Mouse (Mus musculus) splenic B cell, adult 2 months (primary cell): ENCODE data around the gene Hnrnpdl.
A peak's percentile ranks its signal among the peaks of the same experiment; 100 is the strongest.

Experiments
- DNase-seq: peaks from one replicate; pipeline ENCODE4 v3.0.0-alpha.2; 2011; ENCODE audit warnings: low read depth, low spot score
- H3K27me3 ChIP-seq: 2 replicates; pipeline ENCODE4 v1.6.1; 2012; ENCODE audit warnings: mild to moderate bottlenecking, low read length, moderate library complexity, mixed read lengths; ENCODE audit not compliant: control insufficient read depth, poor library complexity, insufficient read depth, severe bottlenecking
- H3K36me3 ChIP-seq: 2 replicates; pipeline ENCODE4 v1.6.1; 2012; ENCODE audit warnings: mild to moderate bottlenecking, low read length, moderate library complexity, mixed read lengths; ENCODE audit not compliant: control insufficient read depth, poor library complexity, insufficient read depth, severe bottlenecking

Gene Hnrnpdl

DNA sequence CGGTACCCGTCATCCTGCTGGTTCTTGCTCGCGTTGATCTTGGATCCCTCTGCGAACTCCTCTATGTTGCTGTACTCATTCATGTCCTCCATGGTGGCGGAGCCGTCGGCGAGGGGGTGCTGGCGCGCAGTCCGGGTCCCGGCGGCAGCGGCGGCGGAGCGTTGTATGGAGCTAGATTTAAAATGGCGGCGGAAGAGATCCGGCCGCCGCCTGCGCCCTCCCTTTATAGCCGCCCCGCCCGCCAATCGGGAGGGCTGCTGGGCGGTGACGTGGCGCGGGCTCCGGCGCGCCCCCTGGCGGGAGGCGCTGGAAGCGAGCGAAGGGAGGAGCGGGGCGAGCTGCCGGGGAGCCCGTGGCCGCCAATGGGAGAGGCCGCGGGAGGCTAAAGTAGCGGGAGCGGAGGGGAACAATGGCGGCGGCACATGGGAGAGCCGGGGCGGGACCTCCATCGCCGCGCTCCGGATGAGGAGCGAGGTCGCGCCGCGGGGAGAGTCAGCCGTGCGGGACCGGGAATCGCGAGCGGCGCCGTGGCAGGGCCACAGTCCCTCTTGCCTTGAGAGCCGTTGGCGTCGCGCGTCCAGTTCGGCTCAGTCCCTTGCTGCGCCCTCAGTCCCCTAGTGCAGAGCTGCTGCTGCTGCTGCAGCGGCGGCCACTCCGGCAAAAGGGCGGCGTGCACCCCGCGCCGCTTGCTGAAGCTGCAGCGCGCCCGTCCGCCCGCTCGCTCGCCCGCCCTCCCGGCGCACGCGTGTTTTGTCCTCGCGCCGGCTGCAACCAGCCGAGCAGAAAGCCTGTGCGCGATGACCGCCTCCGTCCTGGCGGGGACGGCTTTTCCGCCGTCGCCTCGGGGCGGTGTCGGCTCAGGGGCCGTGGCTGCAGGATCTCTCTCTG lies 506 bp downstream of the Hnrnpdl start:
- Histone ChIP-seq H3K27me3 (no peaks in the 10 kb centered on the region), H3K36me3 (peaks cover 9% of the 10 kb centered on the region)
- peak; percentile 97 for DNase-seq

DNA sequence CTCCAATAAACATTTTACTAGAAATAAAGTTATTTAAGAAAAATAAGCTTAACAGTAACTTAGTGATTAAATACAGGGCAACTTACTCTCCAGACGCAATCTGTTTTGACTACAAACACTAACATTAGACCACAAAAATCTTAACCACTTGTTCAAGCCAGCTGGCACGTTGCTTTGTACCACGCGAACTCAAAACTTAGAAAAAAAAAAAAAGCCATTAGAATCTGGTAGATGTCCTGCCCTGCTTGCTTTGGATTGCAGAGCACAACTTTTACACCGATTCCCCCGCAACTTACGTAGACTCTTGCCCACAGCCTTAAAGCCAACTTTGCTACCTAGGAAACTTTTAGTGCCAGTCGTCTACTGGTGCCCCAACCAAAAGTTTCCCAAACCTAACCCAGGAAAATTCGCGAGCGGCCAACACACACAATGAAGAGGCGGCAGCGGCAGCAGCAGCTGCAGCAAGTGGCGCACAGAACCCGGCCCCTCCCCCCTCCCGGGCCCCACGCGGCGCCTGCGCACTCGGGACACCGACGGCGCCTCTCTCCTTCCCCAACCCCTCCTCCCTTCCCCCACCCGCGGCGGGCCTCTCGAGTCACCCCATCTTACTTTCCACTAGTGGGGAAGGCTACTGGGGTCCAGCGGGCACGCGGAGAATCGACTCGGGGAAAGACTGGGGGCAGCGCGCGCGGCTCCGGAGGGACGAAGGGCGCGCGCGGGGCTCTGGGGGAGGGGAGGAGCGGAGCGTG lies 1.3 kb downstream of the Hnrnpdl start:
- H3K36me3 ChIP-seq: peaks cover 9% of the 10 kb centered on the region

DNA sequence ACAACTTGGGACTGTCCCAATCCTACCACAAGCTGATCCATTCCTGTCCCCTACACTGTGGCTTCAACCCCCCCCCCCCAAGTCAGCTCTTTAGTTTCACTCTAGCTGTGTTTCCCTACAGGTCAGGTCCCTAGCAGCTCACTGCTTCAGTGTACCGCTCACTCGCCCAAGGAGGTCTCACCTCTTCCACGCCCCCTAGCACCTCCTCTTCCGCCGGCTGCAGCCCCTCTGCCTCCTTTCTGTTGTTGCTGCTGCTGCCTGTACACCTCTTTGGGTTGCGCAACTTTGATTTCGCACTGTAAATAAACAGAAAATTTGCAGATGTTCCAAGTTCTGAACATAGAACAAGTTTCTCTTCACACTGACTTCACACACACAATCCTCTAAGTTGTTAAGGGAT lies 2.8 kb downstream of the Hnrnpdl start:
- peak; percentile 15 for DNase-seq

More for the DNA sequence above, 1.3 kb downstream of the Hnrnpdl start:
- H3K27me3 ChIP-seq: no peaks in the 10 kb centered on the region
- peak; percentile 90 for DNase-seq

DNA sequence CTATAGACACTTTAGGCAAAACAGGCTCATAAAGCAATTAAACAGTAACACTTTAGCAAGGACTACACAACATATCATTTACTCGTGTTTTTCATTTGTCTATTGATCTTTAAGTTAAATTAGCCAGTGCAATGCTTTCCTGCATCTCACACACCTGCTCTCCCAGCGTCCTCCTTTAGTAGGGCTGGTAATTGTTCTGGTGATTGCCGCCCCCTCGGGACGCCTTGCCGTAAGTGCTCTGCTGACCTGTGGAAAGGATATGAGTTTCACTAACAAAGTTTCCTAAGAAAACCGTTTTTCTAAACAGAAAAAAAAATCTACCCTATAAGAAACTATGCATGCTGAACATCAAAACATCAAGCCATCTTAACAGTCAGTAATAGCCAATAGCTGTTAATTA lies 3.5 kb downstream of the Hnrnpdl start:
- no peak for DNase-seq
- Histone ChIP-seq H3K36me3 (peaks cover 12% of the 10 kb centered on the region), H3K27me3 (no peaks in the 10 kb centered on the region)

More for the DNA sequence above, 2.8 kb downstream of the Hnrnpdl start:
- peaks cover 11% of the 10 kb centered on the region for H3K36me3 ChIP-seq
- no peaks in the 10 kb centered on the region for H3K27me3 ChIP-seq

DNA sequence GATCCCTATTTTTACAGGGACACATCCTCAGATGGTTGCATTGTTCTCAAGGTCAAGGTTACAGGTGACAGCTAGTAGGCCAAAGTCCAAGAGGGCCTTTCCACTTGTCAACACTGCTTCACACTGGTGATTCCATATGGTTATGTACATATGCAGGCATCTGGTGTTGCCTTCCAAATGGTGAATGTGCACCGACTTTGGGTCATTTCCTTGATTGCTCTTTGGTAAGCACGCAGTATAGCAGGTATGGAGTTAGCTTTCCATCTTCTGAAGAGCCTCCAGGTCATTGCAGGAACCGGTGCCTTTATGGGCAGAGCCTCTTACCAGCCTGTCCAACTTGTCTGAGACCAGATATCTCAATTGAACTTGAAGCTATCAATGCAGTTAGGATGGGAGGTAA lies 6.8 kb downstream of the Hnrnpdl start:
- Histone ChIP-seq H3K27me3 (no peaks in the 10 kb centered on the region), H3K36me3 (peaks cover 12% of the 10 kb centered on the region)
- DNase-seq: no peak

DNA sequence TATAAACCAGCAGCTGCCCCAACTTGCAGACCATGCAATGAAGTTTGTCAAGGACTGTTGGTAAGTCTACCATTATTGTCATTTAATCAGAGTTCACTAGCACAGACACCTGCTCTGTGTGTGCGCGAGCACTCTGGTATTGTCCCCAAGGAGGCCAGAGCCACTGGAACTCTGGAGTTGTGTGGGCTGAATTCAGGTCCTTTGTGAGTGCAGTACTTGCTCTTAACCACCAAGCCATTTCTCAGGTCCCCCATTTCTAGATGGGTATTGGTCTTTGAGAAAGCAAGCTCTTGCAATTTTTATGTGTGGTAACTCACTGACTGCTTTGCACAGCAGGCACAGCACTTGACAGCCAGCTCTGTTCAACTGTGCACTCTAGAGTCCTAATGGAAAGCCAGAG lies 7.4 kb downstream of the Hnrnpdl start:
- peak; percentile 26 for DNase-seq
- Histone ChIP-seq H3K36me3 (peaks cover 11% of the 10 kb centered on the region), H3K27me3 (no peaks in the 10 kb centered on the region)

DNA sequence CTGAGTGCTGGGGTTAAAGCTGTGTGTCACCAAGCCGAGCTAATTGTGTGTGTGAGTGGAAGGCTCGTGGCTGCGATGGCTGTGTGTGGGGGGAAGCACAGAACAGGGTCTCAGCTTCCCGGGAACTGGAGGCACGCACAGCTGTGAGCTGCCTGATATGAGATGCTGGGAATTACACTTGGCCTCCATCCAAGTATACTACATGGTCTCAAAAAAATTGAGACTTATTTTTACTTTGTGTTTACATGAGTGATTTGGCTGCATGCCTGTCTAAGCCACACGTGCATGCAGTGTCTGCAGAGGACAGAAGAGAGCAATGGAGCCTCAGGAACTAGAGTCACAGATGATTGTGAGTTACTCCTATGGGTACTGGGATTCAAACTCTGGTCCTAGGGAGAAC lies 9.4 kb downstream of the Hnrnpdl start:
- no peak for DNase-seq
- H3K36me3 ChIP-seq: peaks cover 11% of the 10 kb centered on the region
- H3K27me3 ChIP-seq: no peaks in the 10 kb centered on the region

DNA sequence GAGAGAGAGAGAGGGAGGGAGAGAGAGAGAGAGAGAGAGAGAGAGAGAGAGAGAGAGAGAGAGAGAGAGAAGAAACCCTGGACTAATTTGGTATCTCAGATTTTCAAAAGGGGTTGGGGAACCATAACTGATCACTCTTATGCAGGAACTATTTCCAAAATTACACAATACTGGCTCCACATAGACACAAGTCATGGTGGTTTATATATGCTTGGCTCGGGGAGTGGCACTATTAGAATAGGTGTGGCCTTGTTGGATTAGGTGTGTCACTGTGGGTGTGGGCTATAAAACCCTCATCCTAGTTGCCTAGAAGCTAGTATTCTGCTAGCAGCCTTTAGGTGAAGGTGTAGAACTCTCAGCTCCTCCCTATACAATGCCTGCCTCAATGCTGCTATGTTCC lies 14.6 kb downstream of the Hnrnpdl start:
- no peaks in the 10 kb centered on the region for H3K27me3 ChIP-seq
- no peak for DNase-seq
- H3K36me3 ChIP-seq: no peaks in the 10 kb centered on the region

DNA sequence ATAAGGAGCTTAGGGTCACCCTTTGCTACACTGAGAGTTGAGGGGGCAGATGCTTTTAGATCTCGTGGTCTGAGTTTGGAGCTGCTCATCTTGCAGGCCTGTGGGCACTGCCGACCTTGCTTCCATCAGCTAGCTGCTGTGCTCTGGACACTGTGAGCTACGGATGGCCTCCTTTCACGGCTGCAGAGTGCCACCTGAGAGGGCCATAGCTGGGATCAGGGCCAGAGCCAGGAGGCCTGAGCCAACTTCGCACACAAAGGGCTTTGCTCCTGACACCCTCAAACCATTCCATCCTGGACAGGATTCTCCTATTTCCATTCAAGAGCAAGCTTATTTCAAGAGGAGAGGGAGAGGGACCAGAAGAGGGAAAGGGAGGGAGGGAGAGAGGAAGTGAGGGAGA lies 15.1 kb downstream of the Hnrnpdl start:
- H3K27me3 ChIP-seq: no peaks in the 10 kb centered on the region
- no peaks in the 10 kb centered on the region for H3K36me3 ChIP-seq
- no peak for DNase-seq

DNA sequence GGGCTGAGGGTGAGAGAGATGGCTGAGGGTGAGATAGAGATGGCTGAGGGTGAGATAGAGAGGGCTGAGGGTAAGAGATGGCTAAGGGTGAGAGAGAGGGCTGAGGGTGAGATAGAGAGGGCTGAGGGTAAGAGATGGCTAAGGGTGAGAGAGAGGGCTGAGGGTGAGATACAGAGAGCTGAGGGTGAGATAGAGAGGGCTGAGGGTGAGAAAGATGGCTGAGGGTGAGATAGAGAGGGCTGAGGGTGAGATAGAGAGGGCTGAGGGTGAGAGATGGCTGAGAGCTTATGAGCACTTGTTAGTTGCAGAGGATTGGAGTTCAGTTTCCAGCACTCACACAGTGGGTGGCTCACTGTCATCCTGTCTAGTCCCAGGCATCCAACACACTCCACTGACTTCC lies 19.4 kb downstream of the Hnrnpdl start:
- H3K27me3 ChIP-seq: no peaks in the 10 kb centered on the region
- no peak for DNase-seq
- no peaks in the 10 kb centered on the region for H3K36me3 ChIP-seq

DNA sequence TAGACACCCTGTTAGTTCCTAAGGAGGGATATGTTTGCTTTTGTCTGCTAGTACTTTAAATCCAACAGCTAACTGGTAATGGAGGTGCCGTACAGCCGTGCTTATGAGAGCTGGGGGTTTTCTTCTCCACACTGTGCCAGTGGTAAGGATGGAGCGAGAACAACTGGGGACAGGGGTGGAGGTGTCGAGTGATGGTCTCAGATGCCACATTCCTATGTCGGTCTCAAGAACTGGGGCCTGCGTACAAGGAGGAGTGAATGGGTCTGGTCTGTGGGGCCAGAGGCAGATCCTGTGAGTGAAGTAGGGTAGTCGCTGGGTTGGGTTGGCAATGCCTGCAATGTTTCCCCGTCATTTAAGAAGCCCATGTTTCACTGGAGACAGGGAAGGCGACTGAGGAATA lies 26.9 kb downstream of the Hnrnpdl start:
- Histone ChIP-seq H3K27me3 (no peaks in the 10 kb centered on the region; the same call in 1 of the 2 replicates), H3K36me3 (no peaks in the 10 kb centered on the region)
- no peak for DNase-seq

DNA sequence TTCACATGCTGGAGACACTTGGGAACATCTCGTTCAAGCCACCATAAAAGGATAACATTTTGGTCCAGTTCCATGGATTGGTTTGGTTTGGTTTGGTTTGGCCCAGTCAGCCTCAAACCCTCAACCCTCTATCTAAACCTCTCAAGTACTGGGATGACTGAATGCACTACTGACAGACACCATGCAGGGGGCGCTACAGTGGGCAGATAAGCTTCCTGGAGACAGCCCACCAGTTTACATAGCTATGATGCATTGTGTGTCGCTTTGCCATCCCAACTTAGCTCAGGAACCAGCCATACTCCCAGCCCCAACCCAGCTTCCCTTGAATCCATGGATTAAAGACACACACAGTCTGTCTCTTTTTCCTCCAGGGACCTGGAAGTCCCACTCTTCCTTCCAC lies 31.0 kb downstream of the Hnrnpdl start:
- no peaks in the 10 kb centered on the region; the same call in 1 of the 2 replicates for H3K36me3 ChIP-seq
- no peaks in the 10 kb centered on the region; the same call in 1 of the 2 replicates for H3K27me3 ChIP-seq
- no peak for DNase-seq

DNA sequence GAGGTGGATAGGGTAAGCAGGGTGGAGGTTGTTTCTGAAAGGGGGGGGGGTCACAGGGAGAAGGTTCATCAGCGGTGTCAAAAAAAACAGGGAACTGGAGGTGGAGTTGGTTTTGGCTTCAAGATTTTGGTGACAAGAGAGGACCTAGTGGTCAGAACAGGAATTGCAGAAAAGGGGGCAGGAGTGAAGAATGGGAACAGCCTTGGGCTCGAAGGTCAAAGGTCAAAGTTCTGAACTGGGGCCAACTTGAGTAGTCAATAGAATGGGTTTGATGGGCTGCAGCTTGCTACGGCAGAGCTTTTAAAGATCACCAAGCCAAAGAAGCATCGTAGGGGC lies 32.5 kb downstream of the Hnrnpdl start:
- peak; percentile 46 for DNase-seq

DNA sequence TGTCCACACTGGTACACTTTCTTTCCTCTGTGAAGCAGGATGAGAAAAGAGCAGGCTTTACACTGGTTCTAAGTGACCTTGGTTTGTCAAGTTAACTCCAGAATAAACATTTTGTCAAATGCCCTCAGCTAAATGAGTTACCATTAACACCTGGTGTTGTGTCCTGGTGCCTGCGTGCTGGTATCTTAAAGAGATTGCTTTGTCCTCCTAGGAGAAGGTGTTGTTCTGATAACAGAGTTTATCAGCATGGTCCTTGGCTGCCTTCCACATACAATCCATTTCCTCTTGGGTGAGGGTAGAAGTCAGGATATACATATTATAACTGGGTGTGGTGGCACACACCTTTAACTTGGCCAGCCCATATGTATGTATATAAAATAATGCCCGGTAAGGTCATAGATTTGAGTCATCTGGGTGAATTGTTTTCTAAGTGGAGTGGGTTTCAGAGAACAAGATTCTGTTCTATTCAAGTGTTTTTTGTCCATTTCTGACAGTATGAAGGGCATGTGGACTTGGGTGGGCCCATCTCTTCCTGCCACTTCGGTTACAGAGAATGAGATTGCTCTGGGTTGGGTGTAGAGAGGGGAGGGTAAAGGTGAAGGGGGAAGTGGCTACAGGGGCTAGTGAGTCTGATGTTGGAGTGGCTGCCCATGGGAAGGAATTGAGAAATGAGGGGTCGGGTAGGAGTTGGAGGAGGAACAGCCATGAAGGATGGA lies 33.0 kb downstream of the Hnrnpdl start:
- DNase-seq: no peak
- H3K27me3 ChIP-seq: no peaks in the 10 kb centered on the region; the same call in 1 of the 2 replicates
- H3K36me3 ChIP-seq: no peaks in the 10 kb centered on the region; the same call in 1 of the 2 replicates

More for the DNA sequence above, 32.5 kb downstream of the Hnrnpdl start:
- Histone ChIP-seq H3K36me3 (no peaks in the 10 kb centered on the region; the same call in 1 of the 2 replicates), H3K27me3 (no peaks in the 10 kb centered on the region; the same call in 1 of the 2 replicates)
